Mouse (Mus musculus): ENCODE data around the gene Zfp53.
"Not testable (repeated sequence)": the region's sequence is repeated elsewhere in the genome, so short reads cannot be mapped to it uniquely, and the experiment has no call there.

Zfp53 gene

GRCm38 (mm10) chr17:21488760-21489499 is at the start of gene Zfp53:
Gene Zfp53, plus strand, starts transcription at chr17:21488998.
- DNase-seq (ENCODE audit: low spot score), result peak; percentile 41

DNA sequence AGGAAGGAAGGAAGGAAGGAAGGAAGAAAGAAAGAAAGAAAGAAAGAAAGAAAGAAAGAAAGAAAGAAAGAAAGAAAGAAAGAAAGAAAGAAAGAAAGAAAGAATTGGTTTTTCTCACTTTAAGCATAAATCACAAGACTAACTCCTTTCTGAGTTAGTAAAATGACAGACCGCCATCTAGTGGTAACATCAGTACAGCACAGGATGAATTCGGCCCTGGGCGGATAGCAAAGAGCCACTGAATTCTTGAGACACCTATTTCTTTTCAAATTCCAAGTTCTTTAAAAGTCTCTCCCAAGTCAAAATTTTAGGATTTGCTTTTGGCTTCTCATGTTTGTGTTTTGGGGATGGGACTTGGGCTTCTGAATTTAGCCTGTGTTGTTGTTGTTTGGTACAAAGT is 39.1 kb upstream of the Zfp53 start:
- DNase-seq (ENCODE audit: low spot score), result no peak

GRCm38 (mm10) chr17:21450138-21450704 is 38.6 kb upstream of the Zfp53 start, which contains the start of gene Zfp51:
Gene Zfp51, plus strand, starts transcription at chr17:21450374.
- DNase-seq (ENCODE audit: low spot score), result peak; percentile 82

GRCm38 (mm10) chr17:21463550-21463949 is 25.2 kb upstream of the Zfp53 start:
- DNase-seq (ENCODE audit: low spot score), result no peak

GRCm38 (mm10) chr17:21472032-21472652 is 16.7 kb upstream of the Zfp53 start:
- DNase-seq (ENCODE audit: low spot score), result no peak

GRCm38 (mm10) chr17:21472653-21473307 is 16.0 kb upstream of the Zfp53 start:
- DNase-seq (ENCODE audit: low spot score), result no peak

GRCm38 (mm10) chr17:21473362-21474190 is 15.2 kb upstream of the Zfp53 start:
- no peak for DNase-seq (ENCODE audit: low spot score)

DNA sequence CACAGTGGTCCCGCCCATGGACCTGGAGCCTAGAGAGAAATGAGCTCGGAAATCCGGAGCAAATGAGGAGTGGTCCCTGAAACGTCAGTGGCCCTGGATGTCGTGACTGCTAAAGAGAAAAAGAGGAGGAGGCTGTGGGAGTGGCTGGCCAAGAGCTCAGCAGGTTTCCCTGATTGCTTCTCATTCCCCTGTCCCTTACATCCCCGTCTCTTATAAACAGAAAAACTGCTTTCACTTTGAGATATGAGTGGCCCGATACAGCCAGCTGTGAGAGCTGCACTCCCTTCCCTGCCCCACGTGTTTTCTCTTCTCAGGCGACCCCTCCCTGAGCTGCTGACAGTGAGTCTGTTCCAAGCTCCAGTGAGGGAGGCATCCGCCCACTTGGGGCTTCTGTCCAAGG is 14.1 kb upstream of the Zfp53 start:
- not testable (repeated sequence) for DNase-seq (ENCODE audit: low spot score)

DNA sequence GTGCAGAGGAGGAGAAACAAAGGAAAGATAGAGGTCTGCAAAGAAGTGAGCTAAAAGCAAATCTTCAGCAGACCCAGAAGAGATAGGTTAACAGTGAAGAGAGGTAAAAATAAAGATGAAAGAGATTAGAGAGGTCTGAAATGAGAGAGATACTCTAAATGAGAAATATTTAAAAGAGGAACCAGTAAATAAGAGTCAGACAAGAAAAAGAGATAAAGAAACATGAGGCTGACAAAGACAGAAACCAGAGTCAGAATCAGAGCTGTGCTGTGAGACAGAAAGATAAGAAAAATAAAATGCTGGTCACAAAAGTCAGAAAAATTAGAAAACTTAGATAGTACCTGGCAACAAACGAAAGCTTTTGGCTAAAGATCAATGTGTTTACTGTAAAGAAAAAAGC is 13.5 kb upstream of the Zfp53 start:
- DNase-seq (ENCODE audit: low spot score), result not testable (repeated sequence)

- not testable (repeated sequence) for DNase-seq (ENCODE audit: low spot score)
Observed at GRCm38 (mm10) chr17:21476351-21476750, 12.4 kb upstream of the Zfp53 start.

DNA sequence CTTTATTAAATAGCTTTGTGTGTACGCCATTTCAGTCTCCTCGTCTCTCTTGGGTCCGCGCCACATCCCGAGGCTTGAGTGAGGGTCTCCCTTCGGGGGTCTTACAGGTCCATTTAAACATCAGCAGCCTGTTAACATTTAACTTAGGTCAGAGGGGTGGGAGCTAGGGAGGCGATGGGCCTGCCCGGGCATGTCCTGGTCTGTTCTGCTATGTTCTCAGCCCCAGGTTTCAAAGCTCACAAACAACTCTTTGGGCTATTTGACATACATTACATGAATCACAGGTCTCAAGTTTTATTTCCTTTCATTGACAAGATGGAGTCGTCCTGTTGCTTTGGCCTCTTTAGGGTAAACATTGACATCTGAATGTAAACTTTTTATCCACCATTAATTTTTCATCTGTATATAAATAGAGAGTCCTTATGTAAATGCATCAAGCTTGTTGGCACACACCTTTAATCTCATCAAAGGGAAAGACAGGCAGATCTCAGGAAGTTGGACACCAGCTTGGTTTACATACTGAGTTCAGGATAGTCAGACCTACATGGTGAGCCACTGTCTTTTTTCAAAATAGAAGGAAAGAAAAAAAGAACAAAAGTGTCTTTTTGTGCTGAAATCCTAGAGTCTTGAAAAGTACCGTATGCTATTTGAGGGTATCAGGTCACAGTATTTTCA is 10.6 kb upstream of the Zfp53 start:
- DNase-seq (ENCODE audit: low spot score), result not testable (repeated sequence)

- no peak for DNase-seq (ENCODE audit: low spot score)
Observed at GRCm38 (mm10) chr17:21489500-21490001, 753 bp downstream of the Zfp53 start.

DNA sequence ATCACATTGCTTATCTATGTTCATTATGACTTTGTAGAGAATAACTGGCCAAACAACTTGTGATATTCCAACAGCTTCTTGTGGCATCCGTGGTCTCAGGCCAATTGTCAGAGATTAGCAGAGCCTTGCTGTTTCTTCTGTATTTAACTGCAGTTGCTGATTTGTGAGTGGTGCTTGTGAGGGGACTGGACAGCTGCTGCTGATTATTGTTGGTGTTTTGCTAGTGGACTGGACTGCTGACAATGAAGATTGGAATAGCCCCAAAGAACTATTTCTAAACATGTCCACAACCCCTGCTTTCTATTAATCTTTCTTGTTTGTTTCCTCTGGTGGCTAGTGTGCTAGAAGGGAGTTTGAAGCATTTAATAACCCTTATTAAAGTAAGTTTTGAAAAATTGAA is 12.6 kb downstream of the Zfp53 start:
- DNase-seq (ENCODE audit: low spot score), result no peak

- DNase-seq (ENCODE audit: low spot score), result no peak
Observed at GRCm38 (mm10) chr17:21504524-21504923, 15.7 kb downstream of the Zfp53 start.

GRCm38 (mm10) chr17:21506258-21506657 is 17.5 kb downstream of the Zfp53 start:
- no peak for DNase-seq (ENCODE audit: low spot score)

DNA sequence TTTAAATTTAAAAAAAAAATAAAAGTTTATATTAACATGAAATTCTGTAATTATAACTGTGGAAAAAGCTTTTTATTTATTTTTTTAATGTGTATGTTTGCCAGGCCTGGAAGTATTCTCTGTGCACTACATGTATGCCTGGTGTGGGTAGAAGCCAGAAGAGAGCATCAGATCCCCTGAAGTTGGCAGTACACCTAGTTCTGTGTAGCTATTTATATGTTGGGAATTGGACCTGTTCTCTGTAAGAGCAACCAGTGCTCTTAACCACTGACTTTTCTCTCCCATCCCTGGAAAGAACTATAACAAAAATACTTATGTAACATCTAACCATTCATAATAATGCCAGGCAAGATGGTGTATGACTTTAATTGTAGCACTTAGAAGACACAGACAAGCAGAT is 21.0 kb downstream of the Zfp53 start:
- DNase-seq (ENCODE audit: low spot score), result no peak

DNA sequence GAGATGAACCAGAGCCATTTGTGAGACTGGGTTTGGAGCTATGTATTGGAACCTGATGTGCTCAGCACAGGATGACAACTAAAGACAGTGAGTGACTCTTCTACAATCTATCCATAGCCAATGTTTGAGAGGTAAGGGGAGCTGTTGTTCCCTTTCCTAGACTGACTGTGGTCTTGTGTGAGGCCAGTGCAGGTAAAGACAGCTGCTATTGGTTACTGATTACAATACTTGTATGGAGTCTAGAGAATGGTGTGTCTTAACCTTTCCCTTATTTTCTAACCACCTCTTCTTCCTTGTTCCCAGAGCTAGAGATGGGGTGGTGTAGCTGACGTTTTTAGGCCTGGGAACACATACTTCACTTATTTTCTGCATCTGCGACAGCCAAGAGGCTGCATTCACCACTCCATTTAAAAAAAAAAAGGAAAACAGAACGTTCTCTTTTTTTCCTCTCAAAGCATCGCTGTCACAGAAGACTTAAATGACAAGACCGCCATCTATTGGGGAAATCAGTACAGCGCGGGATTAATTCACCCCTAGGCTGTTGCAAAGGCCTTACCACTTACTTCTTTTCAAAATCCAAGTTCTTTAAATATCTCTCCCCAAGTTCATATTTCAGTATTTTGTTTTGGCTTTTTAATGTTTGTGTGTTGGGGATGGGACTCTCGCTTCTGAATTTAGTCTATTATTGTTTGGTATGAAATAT is 26.8 kb downstream of the Zfp53 start:
- no peak for DNase-seq (ENCODE audit: low spot score)

- peak; percentile 41 for DNase-seq (ENCODE audit: low spot score)
Observed at GRCm38 (mm10) chr17:21516201-21517129, 27.7 kb downstream of the Zfp53 start.

GRCm38 (mm10) chr17:21517130-21517671 is 28.4 kb downstream of the Zfp53 start:
- DNase-seq (ENCODE audit: low spot score), result no peak

Measured in ovary, postnatal 10 days (tissue).